Mouse (Mus musculus) CH12.LX (cell line): Measurements from ENCODE around the gene Lep.

ENCODE experiments used
- MYC ChIP-seq: IDR thresholded peaks from 2 replicates; pipeline ENCODE4 v1.6.1; 2011; ENCODE audit warnings: low read depth, mild to moderate bottlenecking, improper control_type of control experiment, low read length
- POLR2A ChIP-seq: IDR thresholded peaks from 2 replicates; pipeline ENCODE4 v1.6.1; 2011; ENCODE audit warnings: low read depth, mild to moderate bottlenecking, improper control_type of control experiment, low read length
- SIN3A ChIP-seq: IDR thresholded peaks from 2 replicates; pipeline ENCODE4 v1.6.1; 2012; ENCODE audit warnings: low read length, improper control_type of control experiment, inconsistent platforms
- UBTF ChIP-seq: IDR thresholded peaks from 2 replicates; pipeline ENCODE4 v1.6.1; 2012; ENCODE audit warnings: low read depth, mild to moderate bottlenecking, inconsistent platforms, low read length, improper control_type of control experiment, moderate library complexity

DNA sequence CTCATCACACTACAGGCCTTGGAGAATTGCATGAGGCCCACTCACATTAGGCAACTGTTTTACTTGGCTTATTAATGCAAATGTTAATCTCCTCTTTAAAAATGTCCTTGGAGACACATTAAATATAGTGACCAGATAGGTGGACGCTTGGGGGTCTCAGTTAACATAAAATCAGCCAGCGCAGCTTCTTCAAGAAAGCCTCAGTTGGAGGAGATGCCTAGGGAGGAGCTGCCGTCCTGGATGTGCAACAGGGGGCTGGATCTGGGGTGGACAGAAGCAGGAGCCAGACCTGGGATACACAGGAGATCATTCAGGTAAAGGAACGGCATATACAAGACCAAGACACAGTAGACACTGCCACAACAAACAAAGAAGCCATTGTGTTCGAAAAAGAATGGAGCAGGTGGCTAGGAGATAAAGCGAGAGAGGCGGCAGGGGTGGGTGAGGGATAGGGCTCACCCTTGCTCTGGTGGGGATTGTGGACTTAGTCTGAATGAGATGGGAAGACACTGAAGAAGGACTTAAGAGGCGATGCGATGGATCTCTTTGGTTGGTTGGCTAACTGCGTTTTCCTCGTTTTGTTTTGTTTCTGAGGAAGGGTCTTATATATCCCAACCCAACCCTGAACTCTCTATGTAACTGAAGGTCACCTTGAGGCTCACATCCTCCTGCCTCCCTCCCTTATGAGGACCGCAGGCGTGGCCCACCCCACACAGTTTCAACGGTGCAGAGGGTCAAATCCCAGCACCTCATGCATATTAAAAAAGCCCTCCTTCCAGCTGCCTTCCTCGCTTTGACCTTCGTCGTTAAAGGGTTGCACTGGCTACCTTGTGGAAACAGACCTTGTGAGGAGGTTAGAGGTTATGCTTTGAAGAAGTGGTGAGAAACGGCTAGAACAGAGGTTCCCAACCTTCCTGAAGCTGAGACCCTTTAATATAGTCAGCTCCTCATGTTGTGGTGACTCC lies 40.0 kb upstream of the Lep start:
- TF ChIP-seq SIN3A (no peak), MYC (no peak), UBTF (no peak), POLR2A (no peak)
